Mouse (Mus musculus): ENCODE measurements around the gene Arid1b. TPM values are rescaled to one million over a fixed set of nuclear protein-coding genes. Genes with fewer than 3 reads are reported as not detected.

The Arid1b gene
- polyA plus RNA-seq, 1 experiment, result 59.4 TPM

DNA sequence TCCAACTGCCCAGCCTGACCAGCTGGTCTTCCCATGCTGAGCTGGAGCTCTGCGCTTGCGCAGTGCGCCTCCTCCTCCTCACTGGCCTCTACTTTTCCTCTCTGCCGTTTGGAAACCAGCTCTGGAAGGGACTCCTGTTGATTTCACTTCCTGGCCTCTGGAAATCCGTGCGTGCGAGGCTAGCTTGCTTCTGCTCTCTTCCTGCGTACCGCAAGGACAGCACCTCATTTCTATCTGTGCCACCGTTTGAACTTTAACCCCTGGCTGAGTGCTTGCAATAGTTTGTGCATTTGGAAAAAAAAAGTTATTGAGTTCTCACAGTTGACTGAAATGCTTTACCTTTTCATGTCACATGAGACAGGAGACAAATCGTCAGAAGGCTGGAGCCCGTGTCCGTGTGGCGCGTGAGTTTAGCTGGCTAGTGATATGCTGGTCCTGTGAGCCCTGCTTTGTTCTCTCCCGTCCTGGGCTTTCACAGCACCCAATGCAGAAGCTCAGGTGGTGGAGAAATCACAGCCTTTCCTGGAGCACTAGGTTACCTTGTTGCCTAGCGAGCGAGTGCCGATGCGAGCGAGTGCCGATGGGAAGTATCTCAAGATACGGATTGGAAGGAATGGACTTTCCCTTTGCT, 20.3 kb downstream of the Arid1b start:
- peak overlapping the region; percentile 29 for H3K4me3 ChIP-seq (ENCODE audit: low read depth, low read length)
- no peak overlapping the region for H3K27ac ChIP-seq (ENCODE audit: insufficient read depth, low read depth, low read length)

DNA sequence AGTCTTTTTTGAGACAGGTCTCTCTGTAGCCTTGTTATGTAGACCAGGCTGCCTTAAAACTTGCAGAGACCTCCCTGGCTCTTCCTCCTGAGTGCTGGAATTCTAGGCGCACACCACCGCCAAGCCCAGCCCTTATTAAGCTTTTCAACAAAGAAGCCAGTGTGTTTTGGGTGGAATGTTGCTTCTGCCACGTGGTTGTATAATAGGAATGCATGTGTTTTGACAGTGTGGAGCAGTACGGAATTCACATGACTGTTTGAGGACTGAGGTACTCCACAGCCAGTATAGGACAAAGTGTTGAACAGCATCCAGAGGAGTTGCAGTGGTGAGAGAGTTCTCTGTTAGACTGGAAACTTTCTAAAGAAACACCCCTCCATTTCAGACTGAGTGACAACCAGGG, 22.3 kb downstream of the Arid1b start:
- WGBS, result 60% methylated on average over 4 of the region's 4 CpGs
- TF ChIP-seq POLR2A (IDR thresholded peaks at IDR 0.05; ENCODE audit: low read depth, low read length) (no peak), CTCF (IDR thresholded peaks at IDR 0.05; ENCODE audit: extremely low read depth, insufficient read length, insufficient replicate concordance, low read depth, low read length) (no peak)
- no peaks in the 10 kb centered on the region for H3K27me3 ChIP-seq (ENCODE audit: control insufficient read depth, insufficient read depth, low read length)
- H3K36me3 ChIP-seq (ENCODE audit: control insufficient read depth, insufficient read depth, low read length), result no peaks in the 10 kb centered on the region
- peaks cover 20% of the 10 kb centered on the region; the same call in 1 of the 2 replicates for H3K4me1 ChIP-seq (ENCODE audit: control insufficient read depth, insufficient read depth, insufficient read length, low read length)
- no peak overlapping the region for H3K27ac ChIP-seq (ENCODE audit: insufficient read depth, low read depth, low read length)
- H3K4me3 ChIP-seq (ENCODE audit: low read depth, low read length), result no peak overlapping the region

More for the DNA sequence above, 20.3 kb downstream of the Arid1b start:
- peaks cover 20% of the 10 kb centered on the region; the same call in 1 of the 2 replicates for H3K4me1 ChIP-seq (ENCODE audit: control insufficient read depth, insufficient read depth, insufficient read length, low read length)
- H3K36me3 ChIP-seq (ENCODE audit: control insufficient read depth, insufficient read depth, low read length), result no peaks in the 10 kb centered on the region
- no peaks in the 10 kb centered on the region for H3K27me3 ChIP-seq (ENCODE audit: control insufficient read depth, insufficient read depth, low read length)
- WGBS, result 47% methylated on average over 23 of the region's 23 CpGs
- no peak for TF ChIP-seq POLR2A (IDR thresholded peaks at IDR 0.05; ENCODE audit: low read depth, low read length)
- no peak for TF ChIP-seq CTCF (IDR thresholded peaks at IDR 0.05; ENCODE audit: extremely low read depth, insufficient read length, insufficient replicate concordance, low read depth, low read length)

DNA sequence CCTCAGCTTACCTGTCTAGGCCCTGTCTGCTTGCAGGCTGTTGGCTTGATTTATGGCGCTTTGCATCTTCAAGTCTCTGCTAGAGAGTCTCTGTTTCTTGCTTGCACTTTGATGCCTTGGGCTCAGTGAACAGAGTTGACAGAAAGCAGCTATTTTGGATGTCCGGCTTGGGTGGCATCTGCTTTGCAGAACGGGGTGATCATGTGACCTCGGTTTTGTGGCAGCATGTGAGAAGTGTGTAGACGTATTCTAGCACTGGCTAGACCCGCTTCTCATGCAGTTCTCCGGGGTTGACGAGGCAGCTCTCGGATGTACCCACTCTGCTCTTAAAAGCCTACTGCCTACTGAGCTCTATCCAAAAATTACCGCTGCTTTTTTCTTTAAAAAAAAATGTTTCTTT, 22.9 kb downstream of the Arid1b start:
- Histone ChIP-seq H3K4me3 (ENCODE audit: low read depth, low read length) (no peak overlapping the region), H3K27ac (ENCODE audit: insufficient read depth, low read depth, low read length) (no peak overlapping the region), H3K27me3 (ENCODE audit: control insufficient read depth, insufficient read depth, low read length) (no peaks in the 10 kb centered on the region), H3K36me3 (ENCODE audit: control insufficient read depth, insufficient read depth, low read length) (no peaks in the 10 kb centered on the region), H3K4me1 (ENCODE audit: control insufficient read depth, insufficient read depth, insufficient read length, low read length) (peaks cover 19% of the 10 kb centered on the region; the same call in 1 of the 2 replicates)
- no peak for TF ChIP-seq POLR2A (IDR thresholded peaks at IDR 0.05; ENCODE audit: low read depth, low read length)
- TF ChIP-seq CTCF (IDR thresholded peaks at IDR 0.05; ENCODE audit: extremely low read depth, insufficient read length, insufficient replicate concordance, low read depth, low read length), result no peak
- WGBS, result 89% methylated on average over 10 of the region's 10 CpGs

DNA sequence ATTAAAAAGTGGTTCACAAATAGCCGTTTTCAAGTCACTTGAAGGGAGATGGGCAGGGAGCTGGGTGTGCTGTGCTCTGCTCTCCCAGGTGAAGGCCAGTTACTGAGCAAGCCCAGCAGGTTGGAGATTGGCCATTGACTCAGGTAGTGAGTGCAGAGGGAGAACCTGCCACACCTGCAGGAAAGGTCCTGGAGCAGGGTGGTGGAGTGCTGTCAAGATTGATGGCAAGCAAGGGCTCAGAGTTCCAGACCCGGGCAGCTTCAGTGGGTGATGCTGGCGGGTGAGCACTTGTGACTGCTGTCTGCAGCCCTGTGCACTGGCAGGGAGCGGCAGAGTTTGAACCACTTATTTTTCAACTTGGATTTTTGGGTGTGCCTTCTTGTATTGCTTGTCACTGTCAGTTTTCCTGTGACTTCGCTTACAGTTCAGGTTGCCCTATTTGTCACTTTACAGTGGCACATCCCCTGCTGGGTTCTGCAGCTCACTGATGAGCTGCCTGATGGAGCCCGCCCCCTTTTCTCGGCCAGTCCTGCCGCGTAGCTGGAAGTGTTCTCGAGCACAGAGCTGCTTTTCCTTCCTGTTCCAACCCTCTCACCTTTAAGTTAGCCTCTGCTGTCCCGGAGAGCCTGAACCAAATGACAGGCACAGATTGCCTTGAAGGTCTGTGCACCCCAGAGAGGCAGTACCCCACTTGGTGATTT, 27.3 kb downstream of the Arid1b start:
- Histone ChIP-seq H3K4me3 (ENCODE audit: low read depth, low read length) (no peak overlapping the region), H3K27ac (ENCODE audit: insufficient read depth, low read depth, low read length) (no peak overlapping the region), H3K4me1 (ENCODE audit: control insufficient read depth, insufficient read depth, insufficient read length, low read length) (peaks cover 3% of the 10 kb centered on the region; the same call in 1 of the 2 replicates), H3K36me3 (ENCODE audit: control insufficient read depth, insufficient read depth, low read length) (no peaks in the 10 kb centered on the region), H3K27me3 (ENCODE audit: control insufficient read depth, insufficient read depth, low read length) (no peaks in the 10 kb centered on the region)
- TF ChIP-seq POLR2A (IDR thresholded peaks at IDR 0.05; ENCODE audit: low read depth, low read length) (no peak), CTCF (IDR thresholded peaks at IDR 0.05; ENCODE audit: extremely low read depth, insufficient read length, insufficient replicate concordance, low read depth, low read length) (no peak)
- WGBS, result 41% methylated on average over 11 of the region's 11 CpGs

DNA sequence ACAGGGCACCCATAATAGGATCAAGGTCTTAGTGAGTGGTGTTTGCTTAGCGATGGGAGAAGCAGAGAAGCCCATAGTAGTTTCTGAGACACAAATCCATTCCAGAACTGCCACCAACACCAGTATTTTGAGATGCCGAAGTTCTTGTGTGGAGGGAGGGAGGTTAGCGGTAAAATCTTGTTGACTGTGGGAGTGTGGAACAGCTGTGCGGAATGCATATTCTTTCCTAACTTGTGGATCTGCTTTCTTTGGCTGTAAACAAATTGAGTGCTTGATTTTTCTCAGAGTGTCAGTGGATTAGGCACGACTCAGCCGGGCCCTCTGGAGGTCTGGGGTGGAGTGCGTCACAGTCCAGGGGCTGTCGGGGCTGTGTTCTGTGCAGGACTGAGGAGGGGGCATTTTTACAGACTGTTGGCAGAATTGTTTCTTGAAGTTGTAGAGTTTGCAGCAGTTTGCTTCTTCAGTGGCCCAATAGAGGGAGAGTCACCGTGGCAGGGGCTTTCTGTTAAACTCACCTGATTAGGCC, 27.9 kb downstream of the Arid1b start:
- no peaks in the 10 kb centered on the region for H3K27me3 ChIP-seq (ENCODE audit: control insufficient read depth, insufficient read depth, low read length)
- no peak overlapping the region for H3K4me3 ChIP-seq (ENCODE audit: low read depth, low read length)
- WGBS, result 72% methylated on average over 9 of the region's 9 CpGs
- H3K27ac ChIP-seq (ENCODE audit: insufficient read depth, low read depth, low read length), result no peak overlapping the region
- peaks cover 3% of the 10 kb centered on the region; the same call in 1 of the 2 replicates for H3K4me1 ChIP-seq (ENCODE audit: control insufficient read depth, insufficient read depth, insufficient read length, low read length)
- TF ChIP-seq CTCF (IDR thresholded peaks at IDR 0.05; ENCODE audit: extremely low read depth, insufficient read length, insufficient replicate concordance, low read depth, low read length) (no peak), POLR2A (IDR thresholded peaks at IDR 0.05; ENCODE audit: low read depth, low read length) (no peak)
- H3K36me3 ChIP-seq (ENCODE audit: control insufficient read depth, insufficient read depth, low read length), result no peaks in the 10 kb centered on the region

DNA sequence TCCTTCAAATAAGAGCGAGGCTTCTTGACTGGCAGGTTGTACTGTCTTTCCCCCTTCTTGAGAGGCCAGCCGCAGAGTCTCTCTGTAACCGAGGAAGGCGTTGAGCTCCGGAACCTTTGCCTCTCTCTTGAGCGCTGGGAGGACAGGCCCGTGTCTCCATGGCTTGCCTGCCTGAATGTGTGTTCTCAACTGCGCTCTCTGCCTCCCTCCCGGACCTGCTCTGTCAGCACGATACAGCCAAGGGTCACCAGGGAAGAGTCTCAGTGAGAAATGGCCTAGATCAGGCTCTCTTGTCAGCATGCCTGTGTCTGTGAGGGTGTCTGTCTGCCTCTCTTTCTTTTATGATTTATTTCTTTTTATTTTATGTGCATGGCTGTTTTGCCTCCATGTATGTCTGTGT, 29.6 kb downstream of the Arid1b start:
- H3K27ac ChIP-seq (ENCODE audit: insufficient read depth, low read depth, low read length), result no peak overlapping the region
- H3K27me3 ChIP-seq (ENCODE audit: control insufficient read depth, insufficient read depth, low read length), result no peaks in the 10 kb centered on the region
- TF ChIP-seq POLR2A (IDR thresholded peaks at IDR 0.05; ENCODE audit: low read depth, low read length) (no peak), CTCF (IDR thresholded peaks at IDR 0.05; ENCODE audit: extremely low read depth, insufficient read length, insufficient replicate concordance, low read depth, low read length) (no peak)
- H3K4me1 ChIP-seq (ENCODE audit: control insufficient read depth, insufficient read depth, insufficient read length, low read length), result peaks cover 3% of the 10 kb centered on the region; the same call in 1 of the 2 replicates
- H3K4me3 ChIP-seq (ENCODE audit: low read depth, low read length), result no peak overlapping the region
- WGBS, result 81% methylated on average over 10 of the region's 10 CpGs
- H3K36me3 ChIP-seq (ENCODE audit: control insufficient read depth, insufficient read depth, low read length), result no peaks in the 10 kb centered on the region

DNA sequence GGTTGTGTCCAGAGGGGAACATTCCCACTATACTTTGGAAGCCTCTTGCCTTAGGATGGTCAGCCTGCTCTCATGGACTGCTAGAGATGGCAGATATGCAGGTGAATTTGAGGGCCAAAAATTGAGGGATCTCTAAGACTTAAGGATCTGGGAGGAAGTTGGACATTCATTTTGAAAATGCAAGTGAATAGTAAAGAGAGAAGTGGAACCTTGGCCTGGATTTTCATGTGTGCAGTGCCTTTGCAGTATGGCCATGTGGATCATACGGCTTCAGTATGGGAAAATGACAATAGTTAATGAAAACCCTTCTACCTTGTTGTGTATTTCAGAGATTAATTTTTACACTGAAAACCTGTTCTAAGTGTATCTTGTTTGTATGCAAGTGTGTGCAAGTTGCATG, 31.3 kb downstream of the Arid1b start:
- H3K36me3 ChIP-seq (ENCODE audit: control insufficient read depth, insufficient read depth, low read length), result no peaks in the 10 kb centered on the region
- H3K27me3 ChIP-seq (ENCODE audit: control insufficient read depth, insufficient read depth, low read length), result no peaks in the 10 kb centered on the region
- H3K27ac ChIP-seq (ENCODE audit: insufficient read depth, low read depth, low read length), result no peak overlapping the region
- peaks cover 5% of the 10 kb centered on the region; the same call in 1 of the 2 replicates for H3K4me1 ChIP-seq (ENCODE audit: control insufficient read depth, insufficient read depth, insufficient read length, low read length)
- TF ChIP-seq CTCF (IDR thresholded peaks at IDR 0.05; ENCODE audit: extremely low read depth, insufficient read length, insufficient replicate concordance, low read depth, low read length), result no peak
- TF ChIP-seq POLR2A (IDR thresholded peaks at IDR 0.05; ENCODE audit: low read depth, low read length), result no peak
- WGBS, result 77% methylated on average over 1 of the region's 1 CpGs
- no peak overlapping the region for H3K4me3 ChIP-seq (ENCODE audit: low read depth, low read length)

All from small intestine, adult 2 months (tissue).